Mouse (Mus musculus) embryonic facial prominence, embryonic 12.5 days (tissue): ENCODE data around the gene Myh7. TPM values are rescaled to one million over a fixed set of nuclear protein-coding genes. Genes with fewer than 3 reads are reported as not detected.
"Not testable (repeated sequence)": the region's sequence is repeated elsewhere in the genome, so short reads cannot be mapped to it uniquely, and the experiment has no call there.

ENCODE experiments used
- ATAC-seq: fragments of 200-750 bp; cut with Nextera tagmentation; 2 replicates; pipeline ENCODE4 v1.8.0; 2017; ENCODE audit not compliant: insufficient number of reproducible peaks, insufficient read depth, low FRiP score, low TSS enrichment
- H3K27ac ChIP-seq: fragments of 300-500 bp; sonication (generic); 2 replicates; pipeline ENCODE4 v1.5.1; 2016; ENCODE audit warnings: mild to moderate bottlenecking
- H3K27me3 ChIP-seq: fragments of 300-500 bp; sonication (generic); 2 replicates; pipeline ENCODE4 v1.6.1; 2016; ENCODE audit warnings: mild to moderate bottlenecking, moderate library complexity
- H3K36me3 ChIP-seq: fragments of 300-500 bp; sonication (generic); 2 replicates; pipeline ENCODE4 v1.6.1; 2016; ENCODE audit warnings: mild to moderate bottlenecking
- H3K4me1 ChIP-seq: fragments of 300-500 bp; sonication (generic); 2 replicates; pipeline ENCODE4 v1.6.1; 2016
- H3K4me2 ChIP-seq: fragments of 300-500 bp; sonication (generic); replicated peaks from 2 replicates; pipeline ENCODE4 v1.6.1; 2016; ENCODE audit warnings: mild to moderate bottlenecking, moderate library complexity
- H3K4me3 ChIP-seq: fragments of 300-500 bp; sonication (generic); 2 replicates; pipeline ENCODE4 v1.5.1; 2016; ENCODE audit warnings: mild to moderate bottlenecking
- H3K9ac ChIP-seq: fragments of 300-500 bp; sonication (generic); 2 replicates; pipeline ENCODE4 v1.6.1; 2016; ENCODE audit warnings: mild to moderate bottlenecking, moderate library complexity
- H3K9me3 ChIP-seq: fragments of 300-500 bp; sonication (generic); 2 replicates; pipeline ENCODE4 v1.6.1; 2016; ENCODE audit warnings: mild to moderate bottlenecking, moderate library complexity
- WGBS: fragments of 180-500 bp; shearing (Covaris S2); methylation state at CpG from one replicate; pipeline ENCODE4 v1.1.7; 2016; 5-methylcytosine and 5-hydroxymethylcytosine counted together
- polyA plus RNA-seq: library from polyadenylated mRNA; unstranded; fragments of >200 nt; fragmentation: Nextera tagmentation; extraction: Ambion mirVana; gene quantifications from 2 replicates; pipeline ENCODE4 v1.2.1, GENCODE M21; 2016

The Myh7 gene
- polyA plus RNA-seq, 1 experiment from 2014 or later = 8.3 TPM

DNA sequence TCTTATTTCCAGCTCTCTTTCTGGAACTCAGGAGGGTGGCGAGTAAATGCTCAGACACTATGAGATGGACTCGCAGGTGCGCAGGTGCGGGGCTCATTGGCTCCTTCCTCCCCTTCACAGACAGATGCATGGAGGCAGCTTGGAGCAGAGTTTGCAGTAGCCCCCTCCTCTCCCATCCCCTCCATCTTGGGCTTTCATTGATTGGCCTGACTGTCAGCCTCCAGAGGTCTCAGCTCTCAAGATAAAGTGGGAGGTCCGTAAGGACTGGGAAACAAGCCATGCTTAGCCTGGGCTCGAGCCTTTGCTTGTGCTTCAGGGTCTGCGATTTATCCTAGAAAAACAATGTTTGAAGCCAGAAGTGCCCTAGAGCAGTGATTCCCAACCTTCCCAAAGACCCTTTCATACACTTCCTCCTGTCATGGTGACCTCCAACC is 8.3 kb upstream of the Myh7 start:
- Histone ChIP-seq H3K4me3 (no peak overlapping the region), H3K4me2 (no peak overlapping the region), H3K9me3 (no peaks in the 10 kb centered on the region), H3K9ac (no peak overlapping the region), H3K36me3 (no peaks in the 10 kb centered on the region), H3K4me1 (peaks cover 10% of the 10 kb centered on the region; the same call in 1 of the 2 replicates), H3K27ac (no peak overlapping the region), H3K27me3 (no peaks in the 10 kb centered on the region)
- no peak for ATAC-seq
- 68% methylated on average over 7 of the region's 7 CpGs for WGBS

DNA sequence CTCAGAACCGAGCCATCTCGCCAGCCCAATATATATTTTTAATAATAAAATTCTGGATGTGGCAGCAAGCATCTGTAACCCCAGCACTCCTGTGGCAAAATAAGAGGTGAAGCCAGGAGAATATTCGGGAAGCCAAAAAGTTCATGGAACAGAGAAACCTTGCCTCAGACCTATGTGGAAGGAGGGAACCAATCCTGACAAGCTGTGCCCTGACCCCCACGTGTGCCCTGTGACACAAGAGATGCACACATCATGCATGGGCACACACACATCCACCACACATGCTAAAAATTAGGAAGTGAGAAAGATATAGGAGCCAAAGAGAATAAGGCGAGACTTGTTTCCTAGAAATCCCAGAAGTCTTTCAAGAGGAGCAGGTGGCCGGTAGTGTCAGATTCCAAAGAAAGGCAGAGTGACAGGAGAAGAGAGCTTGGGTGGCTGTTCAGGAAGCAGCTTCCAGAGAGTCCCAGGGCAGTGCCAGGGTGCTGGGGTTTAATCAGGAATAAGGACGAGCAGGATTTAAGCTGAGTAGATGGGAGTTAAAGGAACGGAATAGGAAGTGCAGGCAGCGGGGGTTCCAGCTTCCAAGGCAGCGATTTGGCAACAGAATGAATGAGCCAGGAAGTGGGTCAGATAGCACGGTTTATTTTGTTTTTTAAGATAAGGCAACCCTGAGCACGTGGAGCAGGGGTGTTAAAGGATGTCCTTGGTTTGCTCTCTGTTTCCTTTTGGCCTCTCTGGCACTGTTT is 7.7 kb upstream of the Myh7 start:
- Histone ChIP-seq H3K27ac (no peak overlapping the region), H3K4me2 (no peak overlapping the region), H3K9me3 (no peaks in the 10 kb centered on the region), H3K4me1 (peaks cover 13% of the 10 kb centered on the region), H3K9ac (no peak overlapping the region), H3K36me3 (no peaks in the 10 kb centered on the region), H3K27me3 (no peaks in the 10 kb centered on the region), H3K4me3 (no peak overlapping the region)
- WGBS = 38% methylated on average over 12 of the region's 12 CpGs
- no peak for ATAC-seq

DNA sequence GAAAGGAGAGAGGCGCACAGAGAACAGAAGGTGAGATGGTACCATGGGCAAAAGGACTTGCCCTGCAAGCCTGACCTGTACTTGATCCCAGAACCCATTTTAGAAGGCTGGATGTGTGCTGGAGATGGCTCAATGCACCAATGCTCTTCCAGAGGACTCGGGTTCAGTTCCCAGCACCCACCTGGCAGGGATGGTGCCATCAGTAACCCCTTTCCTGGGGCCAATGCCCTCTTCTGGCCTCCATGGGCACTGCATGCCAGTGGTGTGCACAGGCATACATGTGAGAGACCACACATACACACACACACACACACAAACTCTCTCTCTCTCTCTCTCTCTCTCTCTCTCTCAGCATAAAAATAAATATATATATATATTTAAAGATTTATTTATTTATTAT is 7.0 kb upstream of the Myh7 start:
- H3K36me3 ChIP-seq = no peaks in the 10 kb centered on the region
- peaks cover 19% of the 10 kb centered on the region for H3K4me1 ChIP-seq
- no peak overlapping the region for H3K4me2 ChIP-seq
- H3K9ac ChIP-seq = no peak overlapping the region
- H3K9me3 ChIP-seq = no peaks in the 10 kb centered on the region
- no peak for ATAC-seq
- WGBS = 97% methylated on average over 2 of the region's 2 CpGs
- no peak overlapping the region for H3K27ac ChIP-seq
- no peaks in the 10 kb centered on the region for H3K27me3 ChIP-seq
- no peak overlapping the region for H3K4me3 ChIP-seq

DNA sequence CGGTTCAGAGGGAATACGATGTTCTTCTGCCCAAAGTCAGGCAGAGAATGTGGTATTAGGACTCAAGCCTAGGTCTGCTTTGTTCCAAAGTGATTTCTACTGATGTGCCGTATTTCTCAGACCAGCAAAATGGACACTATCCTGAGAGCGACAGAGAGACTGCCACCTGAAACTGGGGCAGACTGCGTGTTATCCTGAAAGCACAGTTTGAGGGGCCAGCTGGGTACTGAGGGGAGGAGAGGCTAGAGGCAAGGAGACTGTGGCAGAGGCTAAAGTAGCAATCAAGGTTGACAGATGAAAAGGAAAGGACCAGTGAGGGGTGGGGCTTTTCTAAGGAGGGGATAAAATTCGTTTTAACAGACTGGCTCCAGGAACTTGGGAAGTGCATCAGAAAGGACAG is 6.4 kb upstream of the Myh7 start:
- no peak overlapping the region for H3K27ac ChIP-seq
- H3K9ac ChIP-seq = no peak overlapping the region
- H3K4me1 ChIP-seq = peaks cover 21% of the 10 kb centered on the region
- WGBS = 77% methylated on average over 6 of the region's 6 CpGs
- no peaks in the 10 kb centered on the region for H3K27me3 ChIP-seq
- H3K4me3 ChIP-seq = no peak overlapping the region
- no peaks in the 10 kb centered on the region for H3K9me3 ChIP-seq
- H3K36me3 ChIP-seq = no peaks in the 10 kb centered on the region
- H3K4me2 ChIP-seq = no peak overlapping the region
- ATAC-seq = no peak

DNA sequence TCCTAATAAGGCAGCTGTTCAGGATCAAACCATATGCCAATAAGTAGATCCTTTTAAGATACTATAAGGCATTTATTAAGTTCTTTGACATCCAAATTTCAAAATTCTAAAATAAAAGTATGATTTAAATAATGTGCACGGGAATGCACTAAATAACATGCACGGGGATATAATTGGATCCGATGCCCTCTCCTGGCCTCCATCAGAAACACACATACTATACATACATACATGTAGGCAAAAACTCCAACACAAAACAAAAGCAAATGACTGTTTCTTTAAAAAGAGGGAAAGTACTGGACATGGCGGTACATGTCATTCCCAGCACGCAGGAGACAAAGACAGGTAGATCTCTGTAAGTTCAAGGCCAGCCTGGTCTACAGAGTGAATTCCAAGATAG is 5.4 kb upstream of the Myh7 start:
- 87% methylated on average over 5 of the region's 5 CpGs for WGBS
- H3K9me3 ChIP-seq, H3K4me3 ChIP-seq, ATAC-seq, H3K36me3 ChIP-seq, H3K27me3 ChIP-seq, H3K4me2 ChIP-seq, H3K9ac ChIP-seq, H3K27ac ChIP-seq: not testable (repeated sequence)
- H3K4me1 ChIP-seq = peaks cover 30% of the 10 kb centered on the region

DNA sequence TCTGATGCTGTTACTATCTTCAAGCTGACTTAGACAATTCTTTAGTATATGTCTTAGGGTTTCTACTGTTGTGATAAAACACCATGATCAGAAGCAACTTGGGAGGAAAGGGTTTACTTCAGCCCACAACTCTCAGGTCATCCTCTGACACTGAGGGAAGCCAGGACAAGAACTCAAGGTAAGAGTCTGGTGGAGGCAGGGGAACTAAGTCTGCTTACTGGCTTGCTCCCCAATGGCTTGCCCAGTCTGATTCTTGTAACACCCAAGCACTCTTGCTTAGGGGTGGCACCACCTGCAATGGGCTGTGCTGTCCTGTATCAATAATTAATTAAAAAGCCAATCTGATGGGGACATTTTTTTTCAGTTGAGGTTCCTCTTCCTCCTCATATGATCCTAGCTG is 4.3 kb upstream of the Myh7 start:
- ATAC-seq = no peak
- H3K4me1 ChIP-seq = peaks cover 33% of the 10 kb centered on the region
- no peaks in the 10 kb centered on the region for H3K36me3 ChIP-seq
- H3K4me2 ChIP-seq = no peak overlapping the region
- no peaks in the 10 kb centered on the region for H3K9me3 ChIP-seq
- no peak overlapping the region for H3K4me3 ChIP-seq
- no peak overlapping the region for H3K9ac ChIP-seq
- no peaks in the 10 kb centered on the region for H3K27me3 ChIP-seq
- no peak overlapping the region for H3K27ac ChIP-seq

DNA sequence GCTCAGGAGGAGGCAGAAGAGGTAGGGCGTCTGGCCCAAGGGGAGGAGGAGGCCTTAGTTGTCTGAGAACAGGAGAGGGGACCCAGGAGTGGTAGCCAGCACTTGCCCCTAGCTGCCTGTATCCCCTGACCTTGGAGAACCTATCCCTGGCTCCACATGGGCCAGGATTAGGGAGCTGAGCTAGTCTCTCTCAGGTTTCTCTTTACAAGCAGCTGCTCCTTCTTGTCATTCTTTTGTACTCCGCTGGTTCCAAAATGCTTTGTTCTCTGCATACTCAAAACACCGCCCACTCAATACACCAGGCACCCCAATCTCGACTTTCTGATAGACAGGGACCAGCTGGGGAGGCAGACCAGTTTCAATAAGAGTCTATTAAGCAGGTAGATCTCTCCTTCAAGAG is 2.9 kb upstream of the Myh7 start:
- H3K27me3 ChIP-seq = no peaks in the 10 kb centered on the region
- H3K9me3 ChIP-seq = no peaks in the 10 kb centered on the region
- H3K4me2 ChIP-seq = no peak overlapping the region
- 45% methylated on average over 4 of the region's 4 CpGs for WGBS
- 0 out of 2 replicates have a peak overlapping the region, but pooled peaks have one; percentile 75 for H3K27ac ChIP-seq
- no peak overlapping the region for H3K4me3 ChIP-seq
- 0 out of 2 replicates have a peak, but pooled peaks have one; percentile 18 for ATAC-seq
- H3K36me3 ChIP-seq = no peaks in the 10 kb centered on the region
- H3K9ac ChIP-seq = no peak overlapping the region
- peaks cover 32% of the 10 kb centered on the region for H3K4me1 ChIP-seq

DNA sequence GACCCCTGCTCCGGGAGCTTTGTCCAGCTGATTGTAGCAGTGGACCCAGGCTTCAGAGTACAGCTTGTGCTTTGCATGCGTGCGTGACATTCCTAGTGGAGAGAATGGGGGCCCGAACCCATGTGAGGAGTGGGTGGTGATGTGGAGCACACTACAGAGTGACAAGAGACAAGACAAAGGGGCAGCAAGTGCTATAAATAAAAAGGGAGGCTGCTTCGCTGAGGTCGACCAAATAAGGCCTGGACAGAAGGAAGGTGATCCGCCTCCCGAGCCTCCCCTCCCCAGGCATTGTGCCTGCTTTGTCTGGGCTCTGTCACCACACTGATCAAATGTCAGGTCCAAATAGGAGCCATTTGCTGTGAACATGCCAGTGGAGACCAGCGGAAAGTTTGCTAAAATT is 2.4 kb upstream of the Myh7 start:
- 56% methylated on average over 9 of the region's 9 CpGs for WGBS
- H3K27ac ChIP-seq = peak overlapping the region; percentile 75
- 0 out of 2 replicates have a peak, but pooled peaks have one; percentile 4 for ATAC-seq

DNA sequence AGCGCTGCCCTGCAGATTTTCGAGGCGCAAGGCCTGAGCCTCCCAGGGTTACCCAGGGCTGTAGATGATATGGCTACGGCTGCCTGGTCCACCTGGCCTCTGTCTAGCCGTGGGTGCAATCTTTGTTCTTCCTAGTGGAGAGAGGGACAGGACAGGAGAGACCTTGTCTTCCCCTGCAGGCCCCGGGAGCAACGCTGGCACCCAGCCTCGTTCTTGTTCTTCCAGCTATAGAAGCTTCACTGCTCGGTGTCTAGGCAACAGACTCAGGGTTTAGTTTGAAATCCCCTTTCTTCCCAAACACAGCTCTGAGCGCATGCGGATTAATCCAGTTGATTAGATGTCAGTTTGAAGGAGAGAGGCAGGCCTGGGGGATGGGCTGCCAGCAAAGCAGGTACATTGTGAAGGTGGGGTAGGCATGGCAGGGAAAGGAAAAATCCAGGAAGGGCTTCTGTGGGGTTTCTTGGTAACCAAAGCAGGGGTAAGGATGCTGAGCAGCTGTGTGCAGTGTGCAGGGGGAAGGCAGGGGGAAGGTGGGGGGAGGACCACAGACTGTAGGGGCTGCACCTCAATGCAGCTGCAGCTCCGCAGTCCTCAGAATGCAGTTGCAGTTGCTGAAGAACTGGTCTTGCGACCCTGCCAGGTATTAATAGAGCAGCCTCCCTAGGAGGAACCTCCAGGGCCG is 1.2 kb upstream of the Myh7 start:
- Histone ChIP-seq H3K27ac (peak overlapping the region; percentile 75), H3K36me3 (no peaks in the 10 kb centered on the region), H3K9ac (no peak overlapping the region), H3K9me3 (no peaks in the 10 kb centered on the region), H3K27me3 (no peaks in the 10 kb centered on the region), H3K4me2 (no peak overlapping the region), H3K4me3 (no peak overlapping the region), H3K4me1 (peaks cover 28% of the 10 kb centered on the region)
- ATAC-seq = peak; percentile 19; the same call in 1 of the 2 replicates
- WGBS = 38% methylated on average over 14 of the region's 14 CpGs

More for the DNA sequence above, 2.4 kb upstream of the Myh7 start:
- no peak overlapping the region for H3K4me2 ChIP-seq
- H3K36me3 ChIP-seq = no peaks in the 10 kb centered on the region
- H3K27me3 ChIP-seq = no peaks in the 10 kb centered on the region
- H3K9me3 ChIP-seq = no peaks in the 10 kb centered on the region
- H3K4me3 ChIP-seq = no peak overlapping the region
- H3K4me1 ChIP-seq = peaks cover 28% of the 10 kb centered on the region
- no peak overlapping the region for H3K9ac ChIP-seq

DNA sequence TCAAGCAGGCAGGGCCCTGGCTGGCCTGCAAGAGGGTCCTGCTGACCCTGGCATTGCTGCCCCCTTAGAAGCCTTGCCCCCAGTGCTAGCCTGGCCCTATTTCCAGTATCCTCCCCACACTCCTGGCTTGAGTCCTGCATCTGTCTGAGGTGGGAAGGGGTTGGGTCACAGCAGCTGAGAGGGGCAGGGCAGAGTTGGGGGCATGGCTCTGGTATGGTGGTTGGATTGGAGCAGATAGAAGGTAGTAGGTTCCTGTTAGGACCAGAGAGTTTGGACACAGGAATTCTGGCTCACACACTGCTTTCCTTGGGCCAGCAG is 402 bp upstream of the Myh7 start:
- Histone ChIP-seq H3K9me3 (no peaks in the 10 kb centered on the region), H3K4me1 (peaks cover 28% of the 10 kb centered on the region), H3K4me3 (no peak overlapping the region), H3K4me2 (no peak overlapping the region), H3K9ac (no peak overlapping the region), H3K36me3 (no peaks in the 10 kb centered on the region), H3K27me3 (no peaks in the 10 kb centered on the region), H3K27ac (peak overlapping the region; percentile 75; the same call in 1 of the 2 replicates)
- ATAC-seq = no peak

DNA sequence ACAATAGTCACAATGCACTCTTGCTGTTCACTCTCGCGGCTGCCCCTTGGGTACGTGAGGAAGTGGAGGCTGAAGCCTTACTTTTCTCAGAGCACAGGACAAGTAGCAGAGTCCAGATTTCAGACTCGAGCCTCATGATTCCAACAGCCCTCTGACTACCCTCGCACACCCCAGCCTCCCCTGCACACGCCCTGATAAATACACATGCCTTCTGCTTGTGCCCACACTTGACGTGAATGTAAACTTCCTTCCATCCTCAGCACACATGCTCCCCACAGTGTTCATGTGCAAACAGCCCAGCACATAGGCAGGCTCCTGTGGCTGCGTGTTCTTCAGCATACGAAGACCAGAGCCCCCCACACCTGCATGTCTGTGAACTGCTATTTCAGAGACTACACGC is 790 bp downstream of the Myh7 start:
- Histone ChIP-seq H3K4me1 (peaks cover 28% of the 10 kb centered on the region), H3K9me3 (no peaks in the 10 kb centered on the region), H3K36me3 (no peaks in the 10 kb centered on the region), H3K4me3 (no peak overlapping the region), H3K4me2 (no peak overlapping the region), H3K9ac (no peak overlapping the region), H3K27me3 (no peaks in the 10 kb centered on the region), H3K27ac (no peak overlapping the region)
- WGBS = 65% methylated on average over 10 of the region's 10 CpGs
- no peak for ATAC-seq

DNA sequence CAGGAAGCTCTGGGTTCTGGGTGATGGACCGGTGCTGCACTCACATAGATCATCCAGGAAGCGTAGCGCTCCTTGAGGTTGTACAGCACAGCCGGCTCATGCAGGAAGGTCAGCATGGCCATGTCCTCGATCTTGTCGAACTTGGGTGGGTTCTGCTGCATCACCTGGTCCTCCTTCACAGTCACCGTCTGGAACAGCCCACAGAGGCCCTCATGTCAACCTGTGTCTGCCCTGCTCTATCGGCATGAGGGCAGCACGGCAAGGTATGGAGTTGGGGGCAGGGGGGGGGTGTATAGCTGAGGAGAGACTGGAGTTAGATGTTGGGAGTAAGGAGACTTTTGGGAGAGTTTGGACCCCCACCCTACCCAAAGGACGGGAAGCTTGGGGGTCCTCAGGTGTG is 2.2 kb downstream of the Myh7 start:
- 91% methylated on average over 10 of the region's 10 CpGs for WGBS
- H3K4me2 ChIP-seq = no peak overlapping the region
- no peak overlapping the region for H3K4me3 ChIP-seq
- no peaks in the 10 kb centered on the region for H3K27me3 ChIP-seq
- peaks cover 26% of the 10 kb centered on the region for H3K4me1 ChIP-seq
- H3K36me3 ChIP-seq = no peaks in the 10 kb centered on the region
- no peak overlapping the region for H3K9ac ChIP-seq
- no peak overlapping the region for H3K27ac ChIP-seq
- H3K9me3 ChIP-seq = no peaks in the 10 kb centered on the region
- no peak for ATAC-seq
